Mouse (Mus musculus): ENCODE results near the gene Tet3.

The Tet3 gene

DNA sequence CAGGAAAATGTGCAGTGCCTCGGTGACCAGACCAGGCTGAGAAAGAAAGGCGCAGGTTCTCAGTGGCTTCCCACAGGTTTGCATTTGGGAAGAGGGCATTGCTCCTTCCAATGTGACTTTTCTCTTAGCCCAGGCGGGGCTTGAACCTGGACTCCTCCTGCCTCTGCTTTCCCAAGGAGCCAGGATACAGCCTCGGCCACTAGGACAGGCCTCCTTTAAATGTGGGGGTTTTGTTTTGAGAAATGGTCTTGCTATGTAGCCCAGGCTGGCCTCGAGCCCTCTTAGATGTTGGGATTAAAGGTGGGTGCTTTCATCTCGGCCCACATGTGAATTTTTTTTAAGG is 132.5 kb downstream of the Tet3 start:
- no peak for DNase-seq (ENCODE audit: low read depth, low spot score)

- DNase-seq (ENCODE audit: low read depth, low spot score) = peak; percentile 96
Observed at GRCm38 (mm10) chr6:83325525-83326393, 133.1 kb downstream of the Tet3 start, which contains the start of the genes Mthfd2 and Mob1a. Gene Mthfd2, minus strand, starts transcription at chr6:83325908. Gene Mob1a, plus strand, starts transcription at chr6:83326016.

DNA sequence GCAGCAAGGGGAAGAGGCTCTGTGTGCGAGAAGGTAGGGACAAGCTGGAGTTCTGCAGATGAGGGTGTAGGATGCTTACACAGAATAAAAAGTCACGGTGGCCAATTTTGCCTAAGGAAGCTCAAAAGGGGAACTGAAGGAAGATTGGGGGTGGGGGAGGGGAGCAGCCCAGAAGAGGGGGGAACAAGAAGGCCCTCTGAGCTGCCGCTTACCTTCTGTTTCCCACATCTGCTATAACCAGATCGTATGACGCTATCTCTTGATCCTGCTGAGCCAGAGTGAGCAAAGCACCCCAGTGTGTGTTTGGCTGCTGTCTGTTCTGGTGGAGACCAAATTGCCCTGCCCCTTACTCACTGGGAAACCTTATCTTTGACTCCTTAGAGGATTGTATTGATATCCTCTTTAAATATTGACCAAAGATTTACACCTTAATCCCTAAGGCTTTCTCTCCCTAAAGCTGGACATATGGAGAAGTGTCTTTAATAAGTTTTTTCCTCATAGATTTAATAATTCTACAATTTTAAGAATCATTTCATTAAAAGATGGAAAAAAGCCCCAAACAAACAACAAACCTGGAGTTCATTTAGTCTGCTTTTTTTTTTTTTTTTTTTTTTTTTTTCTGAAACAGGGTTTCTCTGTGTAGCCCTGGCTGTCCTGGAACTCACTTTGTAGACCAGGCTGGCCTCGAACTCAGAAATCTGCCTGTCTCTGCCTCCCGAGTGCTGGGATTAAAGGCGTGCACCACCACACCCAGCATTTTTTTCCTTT is 135.0 kb downstream of the Tet3 start:
- no peak for DNase-seq (ENCODE audit: low read depth, low spot score)

DNA sequence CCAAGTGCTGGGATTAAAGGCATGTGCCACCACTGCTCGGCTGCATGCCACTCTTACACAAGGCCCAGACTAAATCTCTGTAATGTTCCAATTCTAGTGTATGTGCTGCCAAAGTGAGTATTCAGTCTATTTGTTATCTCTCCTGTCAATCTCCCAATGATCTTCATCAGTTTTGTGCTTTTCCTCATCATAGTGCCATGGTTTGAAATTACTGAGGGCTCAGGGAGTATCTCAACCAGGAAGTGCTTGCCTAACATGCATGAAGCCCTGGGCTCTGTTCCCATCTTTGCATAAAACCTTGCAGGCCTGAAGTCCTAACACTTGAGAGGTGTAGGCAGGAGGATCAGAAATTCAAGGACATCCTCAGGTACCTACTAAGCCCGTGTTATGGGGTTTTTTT is 136.1 kb downstream of the Tet3 start:
- DNase-seq (ENCODE audit: low read depth, low spot score) = no peak

DNA sequence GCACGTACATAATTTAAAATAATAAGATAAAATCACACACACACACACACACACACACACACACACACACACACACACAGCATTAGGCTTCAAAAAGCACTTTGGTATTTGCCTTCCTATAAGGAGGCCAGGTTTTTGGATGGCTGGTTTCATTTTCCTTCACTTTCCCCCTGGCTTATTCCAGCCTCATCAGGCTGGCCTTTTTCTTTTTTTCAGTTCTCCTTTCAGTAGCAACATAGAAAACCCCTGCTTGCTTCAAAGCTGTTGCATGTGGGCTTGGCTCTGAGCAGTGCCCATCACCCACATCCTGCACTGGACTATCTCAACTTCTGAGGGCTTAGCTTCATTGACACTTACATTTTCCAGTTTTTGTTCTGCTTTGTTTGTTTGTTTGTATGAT is 137.0 kb downstream of the Tet3 start:
- DNase-seq (ENCODE audit: low read depth, low spot score) = no peak

- DNase-seq (ENCODE audit: low read depth, low spot score) = peak; percentile 87
Observed at GRCm38 (mm10) chr6:83317108-83317741, 141.7 kb downstream of the Tet3 start.

GRCm38 (mm10) chr6:83316022-83316421 is 142.9 kb downstream of the Tet3 start:
- DNase-seq (ENCODE audit: low read depth, low spot score) = no peak

GRCm38 (mm10) chr6:83315293-83315692 is 143.6 kb downstream of the Tet3 start:
- DNase-seq (ENCODE audit: low read depth, low spot score) = no peak

DNA sequence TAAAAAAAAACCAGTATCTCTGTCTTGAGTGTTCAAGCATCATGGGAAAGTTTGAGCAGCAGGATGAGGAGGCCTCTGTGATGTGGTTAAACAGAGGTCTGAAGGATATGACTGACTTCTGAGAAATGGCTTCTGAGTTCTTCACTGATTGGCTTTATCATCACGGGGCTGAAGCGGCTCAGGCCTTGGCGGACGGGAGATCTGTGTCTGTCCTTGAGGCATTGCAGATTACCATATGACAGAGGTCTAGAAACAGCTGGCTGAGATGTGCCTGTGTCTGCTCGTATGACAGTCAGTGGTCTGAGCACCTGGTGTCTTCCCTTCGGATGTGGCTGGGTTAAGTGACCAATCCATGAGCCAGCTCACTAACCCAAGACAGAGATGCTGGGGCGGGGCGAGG is 146.4 kb downstream of the Tet3 start:
- DNase-seq (ENCODE audit: low read depth, low spot score) = no peak

Measured in skeletal muscle tissue, adult 2 months (tissue).